Mouse (Mus musculus) midbrain, embryonic 14.5 days (tissue): ENCODE results near the gene Zfp951. TPM values are rescaled to one million over a fixed set of nuclear protein-coding genes. Genes with fewer than 3 reads are reported as not detected.
"Not testable (repeated sequence)": the region's sequence is repeated elsewhere in the genome, so short reads cannot be mapped to it uniquely, and the experiment has no call there.

Source experiments
- ATAC-seq: fragments of 200-750 bp; cut with Nextera tagmentation; 2 replicates; pipeline ENCODE4 v1.8.0; 2017; ENCODE audit warnings: moderate number of reproducible peaks, moderate library complexity; ENCODE audit not compliant: low FRiP score, low TSS enrichment
- DNase-seq: peaks from one replicate; pipeline ENCODE4 v3.0.0-alpha.2; 2015
- H3K27ac ChIP-seq: fragments of 300-500 bp; sonication (generic); replicated peaks from 2 replicates; pipeline ENCODE4 v1.5.1; 2014; ENCODE audit warnings: mild to moderate bottlenecking, low read depth, low read length, moderate library complexity
- H3K27me3 ChIP-seq: fragments of 300-500 bp; sonication (generic); 2 replicates; pipeline ENCODE4 v1.6.1; 2014; ENCODE audit warnings: low read length, control low read depth, mixed read lengths; ENCODE audit not compliant: control insufficient read depth, insufficient read depth
- H3K36me3 ChIP-seq: fragments of 300-500 bp; sonication (generic); 2 replicates; pipeline ENCODE4 v1.6.1; 2014; ENCODE audit warnings: low read length, control low read depth; ENCODE audit not compliant: control insufficient read depth, insufficient read depth
- H3K4me1 ChIP-seq: fragments of 300-500 bp; sonication (generic); 2 replicates; pipeline ENCODE4 v1.6.1; 2014; ENCODE audit warnings: mild to moderate bottlenecking, antibody characterized with exemption, low read length, control low read depth; ENCODE audit not compliant: control insufficient read depth, insufficient read depth
- H3K4me2 ChIP-seq: fragments of 300-500 bp; sonication (generic); 2 replicates; pipeline ENCODE4 v1.6.1; 2014; ENCODE audit warnings: mild to moderate bottlenecking, low read length, moderate library complexity
- H3K4me3 ChIP-seq: fragments of 300-500 bp; sonication (generic); replicated peaks from 2 replicates; pipeline ENCODE4 v1.5.1; 2014; ENCODE audit warnings: low read depth, low read length
- H3K9ac ChIP-seq: fragments of 300-500 bp; sonication (generic); replicated peaks from 2 replicates; pipeline ENCODE4 v1.6.1; 2014; ENCODE audit warnings: mild to moderate bottlenecking, low read length, moderate library complexity
- H3K9me3 ChIP-seq: fragments of 300-500 bp; sonication (generic); 2 replicates; pipeline ENCODE4 v1.6.1; 2016; ENCODE audit warnings: low read length, control low read depth, mixed read lengths; ENCODE audit not compliant: control insufficient read depth
- WGBS: fragments of 180-500 bp; shearing (Covaris S2); extraction: QIAGEN DNeasy Blood & Tissue Kit; methylation state at CpG from one replicate; pipeline ENCODE4 v1.1.7; 2014; 5-methylcytosine and 5-hydroxymethylcytosine counted together
- polyA plus RNA-seq: library from polyadenylated mRNA; unstranded; fragments of >200 nt; fragmentation: Nextera tagmentation; extraction: Ambion mirVana; gene quantifications from 2 replicates; pipeline ENCODE4 v1.2.1, GENCODE M21; 2014

Gene Zfp951
- 2.8 and 3.3 TPM in 2 replicates for polyA plus RNA-seq

DNA sequence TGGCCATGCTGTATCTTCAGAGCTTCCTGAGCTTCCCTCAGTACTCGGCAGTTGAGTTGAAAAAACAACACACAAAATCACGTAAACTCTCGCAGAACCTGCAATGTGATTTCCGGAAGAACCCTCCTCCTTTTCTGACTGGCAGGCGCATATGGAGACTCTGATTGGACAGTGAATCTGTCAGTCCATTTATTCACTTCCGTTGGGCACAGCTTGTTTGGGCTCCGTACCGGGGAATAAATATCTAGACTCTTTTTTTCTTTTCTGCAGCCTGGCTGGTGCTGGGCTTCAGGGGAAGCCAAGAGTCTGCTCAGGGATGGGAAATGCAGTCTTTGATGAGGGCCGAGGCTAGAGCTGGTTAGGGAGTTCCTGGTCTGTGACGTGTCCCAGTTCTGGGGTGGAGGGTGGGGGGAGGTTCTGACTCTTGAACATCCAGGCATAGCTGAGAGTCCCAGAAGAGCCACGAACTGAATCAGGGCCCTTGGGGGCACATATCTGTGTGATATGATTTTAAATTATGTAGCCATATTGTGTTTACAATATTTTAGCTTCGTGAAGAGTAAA is at the start of gene Zfp951:
Gene Zfp951 (minus strand): TSS at position 109 of the 564 bp plus-strand sequence.
- not testable (repeated sequence) for H3K27me3 ChIP-seq, H3K9me3 ChIP-seq, H3K9ac ChIP-seq, H3K4me3 ChIP-seq, H3K4me1 ChIP-seq, H3K36me3 ChIP-seq, H3K27ac ChIP-seq
- 36% methylated on average over 11 of the region's 12 CpGs for WGBS
- ATAC-seq (peak; percentile 86), DNase-seq (peak; percentile 71)
- H3K4me2 ChIP-seq, result peak within 1 kb of the TSS; percentile 22; the same call in 1 of the 2 replicates

DNA sequence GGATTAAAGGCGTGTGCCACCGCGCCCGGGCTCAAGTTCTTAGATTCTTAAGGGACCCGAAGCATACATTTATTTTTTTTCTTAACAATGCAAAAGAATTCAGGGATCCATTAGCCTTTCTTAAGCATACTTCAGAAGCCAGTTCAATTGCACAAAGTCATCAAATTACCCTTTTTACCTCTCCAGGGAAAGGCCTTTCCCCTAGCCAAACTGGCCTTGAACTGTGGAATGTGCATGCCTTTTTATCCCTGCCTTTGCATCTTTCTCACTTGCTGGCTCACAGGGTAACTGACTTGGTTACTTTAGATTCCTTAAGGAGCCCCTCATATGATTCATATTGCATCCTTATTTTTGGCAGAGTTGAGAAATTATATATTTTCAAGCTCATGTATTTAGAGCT is 46.7 kb upstream of the Zfp951 start:
- not testable (repeated sequence) for H3K27me3 ChIP-seq, H3K9ac ChIP-seq, H3K9me3 ChIP-seq, H3K36me3 ChIP-seq, DNase-seq, H3K27ac ChIP-seq, H3K4me2 ChIP-seq, ATAC-seq, H3K4me3 ChIP-seq, H3K4me1 ChIP-seq
- WGBS, result 88% methylated on average over 5 of the region's 5 CpGs

DNA sequence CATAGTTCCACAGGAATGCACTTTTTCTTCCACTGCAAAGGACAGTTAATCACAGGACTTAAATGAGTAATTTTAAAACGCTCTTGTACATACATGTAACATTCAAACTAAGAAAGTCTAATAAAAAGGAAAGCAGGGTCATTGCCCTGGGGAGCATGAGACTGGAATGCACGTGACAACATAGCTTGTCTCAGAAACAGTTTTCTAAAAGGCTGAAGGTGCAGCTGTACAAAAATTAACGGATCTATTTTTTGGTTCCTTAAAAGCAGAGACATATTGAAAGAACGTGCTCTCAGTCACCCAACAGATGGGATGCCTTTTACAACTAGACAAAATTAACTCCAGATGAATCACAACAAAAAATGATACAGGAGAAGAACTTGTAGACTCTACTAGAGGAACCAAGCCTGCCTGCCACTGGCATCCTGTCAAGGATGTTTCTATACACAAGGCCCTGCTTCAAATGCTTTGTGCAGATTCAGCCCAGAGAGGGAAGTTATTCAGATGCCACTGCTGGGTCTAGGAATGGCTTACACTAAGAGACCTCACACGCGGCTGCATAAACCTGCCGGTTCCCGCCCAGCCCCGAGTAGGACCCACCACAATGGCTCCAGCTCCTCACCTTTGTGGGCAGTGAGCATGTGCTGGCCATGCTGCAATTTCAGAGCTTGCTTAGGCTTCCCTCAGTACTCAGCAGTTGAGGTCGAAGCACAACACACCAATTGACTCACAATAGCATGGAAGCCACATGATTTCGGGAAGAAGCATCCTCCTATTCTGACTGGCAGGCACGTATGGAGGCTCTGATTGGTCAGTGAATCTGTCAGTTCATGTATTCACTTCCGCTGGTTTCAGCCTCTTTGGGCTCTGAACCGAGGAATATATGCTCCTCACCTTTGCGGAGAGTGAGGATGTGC is 567 bp downstream of the Zfp951 start:
- not testable (repeated sequence) for H3K4me3 ChIP-seq, H3K27me3 ChIP-seq, H3K4me1 ChIP-seq, H3K36me3 ChIP-seq, DNase-seq, H3K9ac ChIP-seq, H3K27ac ChIP-seq
- WGBS, result 54% methylated on average over 10 of the region's 15 CpGs
- Histone ChIP-seq H3K4me2 (peak overlapping the region; percentile 22; the same call in 1 of the 2 replicates), H3K9me3 (peaks cover 14% of the 10 kb centered on the region)
- ATAC-seq, result peak; percentile 46

DNA sequence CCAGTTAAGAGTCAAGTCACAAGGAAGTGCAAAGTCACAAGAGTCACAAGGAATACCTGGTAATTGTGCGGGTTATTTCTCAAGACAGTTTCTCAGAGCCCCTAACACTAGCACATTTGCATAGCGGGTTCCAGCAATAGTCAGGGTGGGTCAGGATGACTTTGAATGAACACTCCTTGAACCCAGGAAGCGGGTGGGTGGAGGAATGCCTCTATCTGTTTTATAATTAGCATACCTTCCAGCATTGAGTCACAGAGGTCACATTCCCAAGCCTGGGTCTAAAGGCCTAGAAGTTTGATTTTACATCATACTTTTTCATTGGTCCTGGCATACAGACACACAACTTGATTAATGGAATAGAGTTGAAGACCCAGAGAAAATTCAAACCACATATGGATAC is 5.3 kb downstream of the Zfp951 start:
- WGBS, result 89% methylated on average over 3 of the region's 3 CpGs
- H3K36me3 ChIP-seq, H3K27me3 ChIP-seq, H3K4me1 ChIP-seq, H3K9ac ChIP-seq, H3K4me2 ChIP-seq, DNase-seq, H3K4me3 ChIP-seq, ATAC-seq, H3K27ac ChIP-seq: not testable (repeated sequence)
- H3K9me3 ChIP-seq, result peaks cover 16% of the 10 kb centered on the region

DNA sequence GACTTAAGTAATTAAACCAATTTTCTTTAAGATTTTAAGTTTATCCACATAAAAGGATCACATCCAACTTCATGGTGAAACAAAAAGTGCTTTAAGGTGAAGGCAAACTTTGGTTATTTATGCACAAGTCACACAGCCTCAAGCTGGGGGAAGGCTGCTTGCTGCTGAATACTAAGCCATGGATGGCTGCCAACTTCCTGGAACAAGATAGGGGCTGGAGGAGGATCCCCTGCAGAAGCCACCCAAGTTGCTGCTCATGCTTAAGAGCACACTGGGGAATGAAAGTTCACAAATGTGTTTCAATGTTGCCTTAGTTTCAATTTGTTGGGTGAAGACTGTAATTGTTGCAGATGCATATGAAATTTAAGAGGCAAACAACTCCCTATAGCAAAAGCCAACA is 26.5 kb downstream of the Zfp951 start:
- no peak for ATAC-seq
- Histone ChIP-seq H3K36me3 (no peaks in the 10 kb centered on the region), H3K27ac (no peak overlapping the region), H3K9me3 (peaks cover 37% of the 10 kb centered on the region), H3K4me2 (no peak overlapping the region), H3K27me3 (no peaks in the 10 kb centered on the region), H3K4me3 (no peak overlapping the region), H3K9ac (no peak overlapping the region), H3K4me1 (no peaks in the 10 kb centered on the region)
- no peak for DNase-seq

DNA sequence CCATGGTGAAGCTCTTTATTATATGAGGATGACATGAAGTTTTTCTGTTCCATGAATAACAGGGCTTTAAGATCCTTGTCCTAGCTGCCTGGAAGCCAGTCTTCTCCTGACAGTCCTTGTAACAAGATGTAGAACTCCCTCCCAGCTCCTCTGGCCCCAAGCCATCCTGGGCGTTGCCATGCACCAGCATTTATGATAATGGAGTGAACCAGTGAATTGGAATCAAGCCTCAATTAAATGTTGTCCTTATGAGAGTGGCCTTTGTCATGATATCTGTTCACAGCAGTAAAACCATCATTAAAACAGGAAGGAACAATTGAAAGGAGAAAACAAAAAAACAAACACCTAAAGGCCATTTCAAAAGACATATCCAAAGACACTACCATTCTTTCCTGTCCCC is 30.3 kb downstream of the Zfp951 start:
- Histone ChIP-seq H3K9ac (no peak overlapping the region), H3K27ac (no peak overlapping the region), H3K36me3 (no peaks in the 10 kb centered on the region), H3K4me2 (no peak overlapping the region), H3K27me3 (no peaks in the 10 kb centered on the region), H3K9me3 (peaks cover 26% of the 10 kb centered on the region), H3K4me1 (no peaks in the 10 kb centered on the region), H3K4me3 (no peak overlapping the region)
- 68% methylated on average over 1 of the region's 1 CpGs for WGBS
- no peak for DNase-seq
- no peak for ATAC-seq

DNA sequence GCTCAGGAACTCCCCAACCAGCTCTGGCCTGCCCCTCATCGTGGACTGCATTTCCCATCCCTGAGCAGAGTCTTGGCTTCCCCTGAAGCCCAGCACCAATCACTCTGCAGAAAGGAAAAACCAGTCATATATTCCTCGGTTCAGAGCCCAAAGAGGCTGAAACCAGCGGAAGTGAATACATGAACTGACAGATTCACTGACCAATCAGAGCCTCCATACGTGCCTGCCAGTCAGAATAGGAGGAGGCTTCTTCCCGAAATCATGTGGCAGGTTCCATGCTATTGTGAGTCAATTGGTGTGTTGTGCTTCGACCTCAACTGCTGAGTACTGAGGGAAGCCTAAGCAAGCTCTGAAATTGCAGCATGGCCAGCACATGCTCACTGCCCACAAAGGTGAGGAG is 89.7 kb downstream of the Zfp951 start:
- not testable (repeated sequence) for H3K4me2 ChIP-seq, H3K27ac ChIP-seq, H3K4me1 ChIP-seq, ATAC-seq, H3K9ac ChIP-seq, H3K36me3 ChIP-seq, H3K27me3 ChIP-seq, DNase-seq, H3K4me3 ChIP-seq
- H3K9me3 ChIP-seq, result peaks cover 20% of the 10 kb centered on the region
- 78% methylated on average over 6 of the region's 6 CpGs for WGBS
